Mouse (Mus musculus): ENCODE measurements around the gene Adarb2.
"Not testable (repeated sequence)": the region's sequence is repeated elsewhere in the genome, so short reads cannot be mapped to it uniquely, and the experiment has no call there.

Gene Adarb2

GRCm38 (mm10) chr13:8587447-8587846, 384.8 kb downstream of the Adarb2 start:
- no peak for DNase-seq (ENCODE audit: low spot score in 2 of 2)

GRCm38 (mm10) chr13:8590460-8590859, 387.8 kb downstream of the Adarb2 start:
- DNase-seq (ENCODE audit: low spot score in 2 of 2) = no peak

GRCm38 (mm10) chr13:8596977-8597646, 394.4 kb downstream of the Adarb2 start:
- no peak for DNase-seq (ENCODE audit: low spot score in 2 of 2)

DNA sequence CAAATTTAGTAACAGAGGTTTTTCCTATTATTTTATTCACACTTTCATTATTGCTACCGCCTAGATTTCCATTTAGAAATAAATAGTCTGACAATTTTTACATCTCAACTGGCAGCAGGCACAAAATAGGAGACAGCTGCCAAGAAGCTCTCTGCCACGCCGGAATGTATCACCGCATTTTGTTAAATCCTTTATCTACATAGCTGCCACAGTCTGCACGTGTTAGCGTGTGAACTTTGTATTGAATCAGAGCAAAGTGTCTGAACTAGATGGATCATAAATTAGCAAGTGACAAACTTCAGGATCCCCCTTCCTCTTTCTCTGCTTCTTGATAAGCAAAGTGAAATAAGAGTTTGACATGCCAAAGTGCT, 395.0 kb downstream of the Adarb2 start:
- DNase-seq (ENCODE audit: low spot score in 2 of 2) = no peak

- DNase-seq (ENCODE audit: low spot score in 2 of 2) = no peak
Measured at GRCm38 (mm10) chr13:8605645-8606044, 403.0 kb downstream of the Adarb2 start.

DNA sequence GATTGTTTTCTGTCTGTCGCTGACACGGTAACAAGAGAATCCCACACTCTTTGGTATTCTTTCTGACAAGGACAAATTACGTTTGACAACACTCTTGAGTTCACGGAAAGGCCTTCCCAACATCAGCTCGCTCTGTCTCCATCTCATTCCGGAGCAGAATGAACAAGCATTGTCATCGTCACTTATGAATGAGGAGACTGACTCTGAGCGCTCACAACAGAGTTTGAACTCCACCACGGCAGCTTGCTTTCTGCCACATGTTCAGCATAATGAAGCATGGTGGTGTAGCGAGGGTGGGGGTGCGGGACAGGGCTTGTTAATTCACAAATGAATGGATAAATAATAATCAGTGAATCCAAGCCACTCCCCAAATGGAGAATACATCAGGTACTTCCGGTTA, 405.4 kb downstream of the Adarb2 start:
- DNase-seq (ENCODE audit: low spot score in 2 of 2) = no peak

DNA sequence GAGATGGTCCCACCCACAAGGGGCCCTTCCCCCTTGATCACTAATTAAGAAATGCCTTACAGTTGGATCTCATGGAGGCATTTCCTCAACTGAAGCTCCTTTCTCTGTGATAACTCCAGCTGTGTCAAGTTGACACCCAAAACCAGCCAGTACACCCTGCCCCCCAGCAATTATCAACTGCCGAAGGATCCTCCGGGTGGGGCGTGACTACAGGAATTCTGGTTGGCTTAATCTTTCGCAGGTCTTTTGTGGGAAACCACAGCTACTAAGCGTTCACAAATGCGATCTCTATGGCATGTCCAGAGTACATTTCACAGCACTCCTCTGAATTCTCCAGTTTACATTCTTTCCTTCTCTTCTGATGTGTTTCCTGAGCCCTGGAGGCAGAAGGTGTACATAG, 406.3 kb downstream of the Adarb2 start:
- DNase-seq (ENCODE audit: low spot score in 2 of 2) = not testable (repeated sequence)

- DNase-seq (ENCODE audit: low spot score in 2 of 2) = no peak
Measured at GRCm38 (mm10) chr13:8610956-8611355, 408.3 kb downstream of the Adarb2 start.

- no peak for DNase-seq (ENCODE audit: low spot score in 2 of 2)
Measured at GRCm38 (mm10) chr13:8612618-8613391, 410.1 kb downstream of the Adarb2 start.

DNA sequence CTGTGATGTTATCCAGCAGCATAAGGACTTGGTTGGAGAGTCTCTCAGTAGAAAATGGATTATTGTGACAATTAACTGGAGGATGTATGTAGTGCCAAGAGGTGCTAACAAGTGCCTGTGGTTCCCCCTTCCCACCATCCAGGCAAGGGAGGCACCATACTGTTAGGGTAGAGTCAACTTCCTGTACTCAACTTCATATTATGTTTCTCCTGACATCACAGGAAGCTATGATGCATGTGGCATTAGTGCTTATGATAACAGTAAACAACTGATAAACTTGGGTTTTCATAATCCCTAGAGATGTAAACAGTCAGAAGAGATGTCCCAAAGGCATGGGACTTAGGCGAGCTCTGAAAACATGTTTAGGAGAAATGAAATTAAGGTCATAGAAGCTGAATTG, 414.0 kb downstream of the Adarb2 start:
- DNase-seq (ENCODE audit: low spot score in 2 of 2) = no peak

GRCm38 (mm10) chr13:8622263-8622662, 419.6 kb downstream of the Adarb2 start:
- no peak for DNase-seq (ENCODE audit: low spot score in 2 of 2)

- DNase-seq (ENCODE audit: low spot score in 2 of 2) = no peak
Measured at GRCm38 (mm10) chr13:8629565-8629964, 426.9 kb downstream of the Adarb2 start.

- no peak for DNase-seq (ENCODE audit: low spot score in 2 of 2)
Measured at GRCm38 (mm10) chr13:8631618-8632017, 429.0 kb downstream of the Adarb2 start.

DNA sequence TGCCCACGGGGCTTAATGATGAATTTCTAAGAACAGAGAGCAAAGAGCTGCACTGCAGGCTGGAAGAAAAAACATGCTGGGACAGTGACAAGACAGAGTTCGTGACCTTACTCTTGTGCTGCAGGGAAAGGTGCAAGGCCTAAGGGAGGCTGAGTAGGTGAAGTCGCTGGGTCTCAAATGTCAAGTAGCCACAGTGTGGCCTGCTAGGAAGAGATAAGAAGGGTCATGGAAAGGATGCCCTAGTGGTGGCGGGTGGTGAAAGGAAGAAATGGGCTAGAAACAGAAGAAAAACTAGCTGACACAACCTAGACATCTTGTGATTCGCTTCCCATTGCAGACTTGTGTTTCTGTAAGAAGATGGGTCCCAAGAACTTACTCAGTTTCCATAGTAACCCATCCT, 429.4 kb downstream of the Adarb2 start:
- no peak for DNase-seq (ENCODE audit: low spot score in 2 of 2)

DNA sequence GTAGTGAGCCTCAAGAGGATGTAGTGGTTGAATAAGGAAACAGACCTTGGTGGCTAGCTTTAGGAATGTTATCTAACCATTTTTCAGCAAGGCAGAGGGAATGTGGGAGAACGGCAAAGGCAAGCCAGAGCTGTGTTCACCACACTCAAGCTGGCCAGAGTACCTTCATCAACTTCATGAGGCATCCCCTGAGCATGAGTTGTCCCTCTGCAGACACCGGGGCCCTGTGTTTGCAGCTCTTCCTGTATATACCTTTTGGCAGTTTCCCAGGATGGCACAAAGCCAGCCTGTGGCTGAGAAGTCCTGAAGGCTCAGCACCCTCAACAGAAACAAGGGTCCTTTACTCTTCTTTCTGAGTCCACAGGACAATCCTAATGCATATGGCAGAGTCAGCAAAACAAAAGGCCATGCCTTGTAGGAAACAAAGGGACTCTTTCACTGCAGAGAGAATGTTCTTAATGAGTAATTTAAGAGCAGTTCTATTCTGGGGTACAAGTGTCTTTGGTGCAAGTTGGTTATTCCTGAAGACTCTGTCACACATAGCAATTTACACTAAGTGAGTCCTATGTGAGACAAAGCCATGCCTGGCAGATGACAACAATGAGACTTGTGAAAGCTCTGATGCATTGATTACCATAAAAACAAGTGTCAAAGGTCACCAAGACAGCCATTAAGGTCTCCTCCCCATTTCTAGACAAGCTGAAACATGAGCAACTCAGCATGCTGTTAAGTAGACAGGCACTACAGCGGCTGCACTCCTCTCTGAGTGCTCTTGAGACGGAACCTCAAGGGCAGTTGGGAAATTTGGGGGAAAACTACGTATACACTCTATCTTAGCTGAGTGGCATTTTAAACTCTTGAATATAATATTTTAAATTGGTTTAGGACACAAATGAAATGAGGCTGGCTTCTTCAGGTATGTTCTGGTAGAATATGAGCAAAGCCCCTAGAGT, 431.0 kb downstream of the Adarb2 start:
- DNase-seq (ENCODE audit: low spot score in 2 of 2) = no peak

DNA sequence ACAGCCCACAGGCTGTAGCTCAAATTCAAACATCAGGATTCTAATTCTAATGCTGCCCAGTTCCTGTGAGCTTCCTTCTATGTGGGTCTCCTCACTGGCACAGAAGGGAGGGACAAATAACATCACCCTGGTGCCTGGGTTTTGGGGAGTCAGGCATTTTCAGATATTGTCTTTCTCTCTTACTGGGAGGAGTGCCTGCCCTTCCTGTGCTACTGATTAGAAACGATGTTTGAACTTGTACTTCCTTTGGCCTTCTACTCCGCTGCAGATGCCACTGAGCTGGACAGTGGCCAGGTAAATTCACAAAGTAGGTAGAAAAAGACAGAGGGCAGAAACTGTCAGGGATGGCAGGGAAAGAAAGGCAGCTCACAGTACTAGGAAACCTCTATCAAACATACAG, 439.4 kb downstream of the Adarb2 start:
- DNase-seq (ENCODE audit: low spot score in 2 of 2) = no peak

DNA sequence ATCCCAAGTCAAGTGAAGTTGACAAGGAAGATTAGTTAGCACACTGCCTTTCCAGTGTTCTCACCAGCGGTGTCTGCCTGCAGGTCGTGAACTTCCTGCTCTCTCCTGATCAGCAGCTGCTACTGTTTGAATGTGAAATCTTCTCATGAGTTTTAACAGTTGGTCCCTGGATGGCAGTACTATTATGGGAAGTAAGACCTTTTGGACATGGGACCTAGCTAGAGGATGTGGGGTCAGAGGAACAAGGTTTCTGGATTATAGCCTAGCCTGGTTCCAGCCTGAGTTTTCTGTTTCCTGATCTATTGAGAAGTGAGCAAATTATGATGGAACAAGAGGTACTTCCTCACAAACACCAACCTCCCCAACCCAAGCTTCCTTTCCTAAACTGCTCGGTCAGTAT, 441.3 kb downstream of the Adarb2 start:
- no peak for DNase-seq (ENCODE audit: low spot score in 2 of 2)

DNA sequence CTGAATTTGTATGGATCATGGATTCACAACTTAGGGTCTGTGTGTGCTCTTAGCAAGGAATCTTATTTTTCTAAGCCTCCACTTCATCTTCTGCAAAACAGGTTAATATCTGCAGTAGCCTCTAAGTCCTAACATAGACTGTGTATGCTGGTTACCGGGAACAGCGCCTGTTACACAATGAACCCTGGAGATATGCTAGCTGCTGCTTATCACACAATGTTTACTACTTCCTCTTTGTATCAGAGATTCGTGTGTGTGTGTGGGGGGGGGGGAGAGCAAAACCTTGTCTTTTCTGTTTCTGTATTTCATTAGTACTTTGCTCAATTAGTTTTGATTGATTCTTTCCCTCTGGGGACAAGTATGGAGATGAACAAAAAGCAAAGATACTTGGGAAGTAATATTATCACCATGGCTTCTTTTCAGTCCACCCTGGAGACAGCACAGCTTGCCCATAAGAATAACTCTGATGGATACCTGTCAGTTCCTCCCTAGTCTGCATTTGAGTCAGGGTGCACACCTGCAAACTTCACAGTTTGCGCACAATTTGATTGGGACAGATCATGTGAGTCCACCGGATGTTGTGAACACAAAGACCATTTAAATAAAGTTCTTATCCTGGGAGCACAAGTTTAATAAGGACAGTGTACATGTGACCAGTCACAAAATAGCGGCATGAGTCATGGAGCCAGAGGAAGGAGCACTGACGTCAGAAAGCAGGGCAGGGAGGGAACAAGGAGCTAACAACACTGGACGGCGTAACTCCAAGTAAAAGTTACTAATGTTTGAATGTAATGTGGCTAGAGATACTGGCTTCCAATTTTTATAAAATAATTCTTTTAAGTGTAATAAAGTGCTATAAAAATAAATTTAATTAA, 442.4 kb downstream of the Adarb2 start:
- no peak for DNase-seq (ENCODE audit: low spot score in 2 of 2)

DNA sequence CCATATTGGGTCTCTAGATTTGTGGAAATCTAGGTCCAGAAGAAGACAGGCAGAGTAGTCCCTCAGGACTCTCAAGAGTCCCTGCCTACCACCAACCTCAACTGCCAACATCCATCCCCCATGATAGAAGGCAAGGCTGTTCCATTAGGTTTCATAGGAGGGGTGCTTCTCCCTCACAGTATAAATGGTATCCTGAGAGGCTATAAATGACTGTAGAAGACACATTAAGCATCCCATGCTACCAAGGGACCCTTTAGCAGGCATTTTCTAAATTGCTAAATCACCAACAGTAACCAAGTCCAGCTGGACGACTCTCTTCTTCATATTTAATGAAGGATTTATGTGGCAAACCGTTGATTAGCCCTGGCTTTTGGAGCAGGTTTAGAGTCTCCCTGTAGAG, 446.6 kb downstream of the Adarb2 start:
- DNase-seq (ENCODE audit: low spot score in 2 of 2) = no peak

GRCm38 (mm10) chr13:8664615-8665240, 462.1 kb downstream of the Adarb2 start:
- DNase-seq (ENCODE audit: low spot score in 2 of 2) = no peak

DNA sequence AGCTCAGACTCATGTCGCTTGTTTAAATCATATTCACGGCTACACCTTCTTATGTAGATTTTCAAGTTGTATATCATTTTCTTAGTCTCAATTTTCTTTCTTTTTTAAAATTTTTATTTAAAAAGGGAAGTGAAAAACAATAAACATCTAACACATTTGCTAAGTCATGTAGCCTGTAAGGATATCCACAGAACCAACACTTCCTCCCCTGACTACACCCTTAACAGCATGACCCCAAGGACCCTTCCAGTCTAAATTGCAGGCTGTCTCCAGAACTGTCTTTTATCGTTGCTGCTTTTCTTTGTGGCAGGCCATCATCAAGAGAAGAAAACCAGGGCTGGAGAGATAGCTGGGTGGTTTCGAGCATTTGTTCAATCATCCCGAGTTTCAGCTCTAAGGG, 474.5 kb downstream of the Adarb2 start:
- DNase-seq (ENCODE audit: low spot score in 2 of 2) = no peak

All from frontal cortex, postnatal 14 days (tissue).